Mouse (Mus musculus): ENCODE measurements around the gene Rhbdl1. TPM values are rescaled to one million over a fixed set of nuclear protein-coding genes. Genes with fewer than 3 reads are reported as not detected.

Rhbdl1 gene
- polyA plus RNA-seq (2012): 2.0 and 2.5 TPM in 2 replicates

DNA sequence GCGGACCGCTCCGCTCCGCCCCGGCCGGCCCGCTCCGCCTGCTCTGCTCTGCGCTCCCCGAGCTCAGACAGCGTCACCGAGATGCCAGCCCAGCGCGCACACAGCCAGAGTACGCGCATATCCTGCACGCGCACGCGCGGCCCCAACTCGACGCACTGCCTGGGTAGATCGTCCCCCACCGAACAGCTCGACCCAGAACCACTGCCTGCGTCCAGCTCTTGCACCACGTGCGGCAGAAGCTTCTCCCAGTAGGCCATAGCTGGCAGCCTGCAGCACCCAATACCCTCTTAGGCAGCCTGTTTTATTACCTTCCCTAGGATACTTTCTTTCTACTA, at the start of gene Rhbdl1:
Gene Rhbdl1 (minus strand): TSS at position 220 of the 335 bp plus-strand sequence.

DNA sequence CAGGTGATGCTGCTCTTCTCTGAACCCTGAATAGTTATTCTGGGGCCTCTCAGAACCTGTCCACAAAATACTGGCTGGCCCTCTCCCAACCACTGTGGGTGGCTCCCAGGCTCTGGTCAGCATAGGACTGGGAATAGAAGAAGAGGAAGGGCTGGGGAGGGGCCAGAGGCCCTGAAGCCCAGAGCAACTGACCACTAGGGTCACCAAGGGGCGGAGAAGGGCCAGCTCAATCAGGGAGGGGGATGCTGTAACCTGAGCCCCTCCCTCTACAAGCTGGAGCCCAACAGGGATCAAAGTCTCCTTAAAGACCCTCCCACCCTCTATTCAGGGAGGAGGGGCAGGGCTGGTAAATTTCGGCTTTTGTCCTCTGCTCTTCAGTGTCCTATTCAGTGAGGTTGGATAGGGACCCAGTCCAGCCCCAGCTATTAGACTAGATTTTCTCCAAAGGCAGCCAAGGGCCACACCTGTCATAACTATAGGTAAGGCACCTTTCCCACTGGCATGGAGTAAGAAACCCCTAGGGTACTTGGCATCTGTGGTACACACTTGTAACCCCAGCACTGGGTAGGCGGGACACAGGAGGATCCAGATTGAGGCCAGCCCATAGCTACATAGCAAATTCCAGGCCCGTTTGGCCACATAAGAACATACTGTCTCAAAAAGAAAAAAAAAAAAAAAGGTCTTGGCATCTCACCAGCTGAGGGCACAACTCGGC, 43.3 kb upstream of the Rhbdl1 start, which contains the start of gene Wfikkn1:
Gene Wfikkn1 (minus strand): TSS at position 663 of the 715 bp plus-strand sequence.

DNA sequence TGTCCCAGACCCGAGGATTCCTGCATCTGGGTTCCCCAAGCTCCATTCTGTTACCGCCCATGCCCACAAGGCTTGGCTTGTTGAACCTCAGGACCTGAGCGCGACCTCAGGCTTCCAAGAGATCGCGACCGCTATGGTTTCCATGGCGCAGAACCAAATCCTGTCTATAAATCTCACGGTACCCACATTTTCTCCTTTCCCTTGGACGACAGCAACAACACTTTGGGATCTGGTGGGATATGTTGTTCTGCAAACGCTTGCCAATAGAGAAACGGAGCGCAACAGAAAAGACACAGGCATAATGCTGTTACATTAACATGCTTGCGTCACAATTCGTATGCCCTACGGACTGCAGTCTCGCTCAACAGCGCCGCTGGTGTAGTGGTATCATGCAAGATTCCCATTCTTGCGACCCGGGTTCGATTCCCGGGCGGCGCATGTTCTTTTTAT, 37.7 kb upstream of the Rhbdl1 start, which contains the start of gene Mettl26:
Gene Mettl26 (plus strand): TSS at position 354 of the 450 bp plus-strand sequence.

DNA sequence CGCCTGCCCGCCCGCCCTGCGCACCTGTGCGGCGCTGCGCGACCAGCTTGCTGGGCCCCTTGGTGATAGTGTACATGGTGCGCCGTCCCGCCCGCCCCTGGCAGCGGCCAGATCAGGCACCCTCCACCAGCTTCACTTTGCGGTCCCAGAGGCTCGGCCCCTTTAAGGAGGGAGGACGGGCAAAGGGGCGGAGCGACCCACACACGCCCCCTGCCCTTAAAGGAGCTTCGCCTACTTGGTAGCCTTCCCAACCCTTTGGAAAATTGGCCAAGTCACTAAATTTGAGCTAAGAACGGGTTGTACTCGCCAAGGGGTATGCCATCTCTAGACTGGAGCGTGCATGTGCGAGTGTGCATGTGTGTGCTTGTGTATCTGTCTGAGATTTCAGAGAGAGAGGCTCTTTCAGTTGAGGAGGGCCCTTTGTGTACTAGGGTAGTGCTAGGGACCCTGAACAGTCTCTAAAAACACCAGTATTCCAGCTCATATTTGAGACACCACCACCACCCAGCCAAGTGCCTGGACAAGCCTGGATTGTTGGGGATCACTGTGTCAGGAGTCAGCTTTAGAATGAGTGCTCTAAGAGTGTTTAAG, 31.6 kb upstream of the Rhbdl1 start, which contains the start of gene Mcrip2:
Gene Mcrip2 (minus strand): TSS at position 164 of the 591 bp plus-strand sequence.

DNA sequence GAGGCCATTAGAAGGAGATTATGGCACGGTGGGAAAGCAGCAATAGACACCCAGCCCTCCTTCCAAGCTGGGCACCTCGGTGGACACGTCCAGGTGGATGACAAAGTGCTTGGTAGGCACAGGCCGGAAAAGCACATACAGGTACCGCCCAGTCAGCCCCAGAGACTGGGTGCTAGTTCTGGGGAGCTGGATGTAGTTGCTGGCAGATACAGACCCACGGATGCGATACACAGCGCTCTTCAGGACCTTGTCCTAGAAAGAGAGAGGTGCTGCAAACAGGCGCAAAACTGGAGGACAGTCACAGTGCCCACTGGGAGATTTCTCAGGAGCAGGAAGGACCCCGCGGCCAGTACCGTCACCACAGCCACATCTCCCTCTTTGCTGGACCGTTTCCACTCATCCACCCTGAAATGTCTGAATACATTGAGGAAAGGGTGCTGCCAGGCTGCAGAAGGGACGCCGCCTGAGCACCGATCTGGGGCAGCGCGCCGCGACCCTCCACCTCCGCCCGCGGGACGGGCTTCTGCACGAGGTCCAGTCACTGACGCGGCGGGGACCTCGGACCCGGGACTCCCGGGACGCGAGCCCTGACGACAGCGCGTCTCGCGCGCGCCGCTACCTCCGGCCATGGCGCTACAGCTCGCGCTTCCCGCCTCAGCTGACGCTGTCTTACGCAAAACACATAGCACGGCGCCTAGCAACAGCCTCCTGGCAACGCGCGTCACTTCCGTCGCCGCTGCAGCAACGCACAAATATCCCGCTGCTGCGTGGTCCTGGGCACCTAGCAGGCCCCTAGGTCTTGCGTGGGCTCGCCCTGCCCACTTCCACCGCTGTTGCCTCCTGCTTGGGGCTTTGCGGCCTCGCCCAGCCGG, 24.0 kb upstream of the Rhbdl1 start, which contains the start of gene Wdr90:
Gene Wdr90 (minus strand): TSS at position 670 of the 872 bp plus-strand sequence.

DNA sequence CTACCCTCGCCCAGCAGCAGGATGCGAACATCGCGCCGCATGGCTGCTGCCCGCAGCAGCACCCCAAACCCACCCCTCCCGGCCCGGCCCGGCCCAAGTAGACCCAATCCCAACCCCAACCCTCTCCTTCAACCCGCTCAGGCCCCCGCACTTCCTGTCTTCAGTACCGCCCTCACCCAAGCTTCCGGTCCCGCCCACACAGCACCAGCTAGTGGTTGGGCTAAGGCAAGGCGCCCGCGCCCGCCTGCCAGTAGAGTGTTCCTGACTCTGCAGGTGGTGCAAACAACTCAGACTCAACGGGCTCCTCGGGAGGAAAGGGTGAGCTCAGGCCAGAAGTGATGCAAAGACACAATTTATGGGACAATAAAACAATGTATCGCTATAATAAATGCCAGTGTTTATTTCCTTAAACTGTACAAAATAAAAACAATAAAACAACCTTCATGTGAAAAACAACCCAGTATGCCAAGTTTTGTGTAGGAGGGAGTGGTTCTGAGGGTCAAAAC, 7.4 kb upstream of the Rhbdl1 start, which contains the start of gene Rhot2:
Gene Rhot2 (minus strand): TSS at position 456 of the 506 bp plus-strand sequence.

DNA sequence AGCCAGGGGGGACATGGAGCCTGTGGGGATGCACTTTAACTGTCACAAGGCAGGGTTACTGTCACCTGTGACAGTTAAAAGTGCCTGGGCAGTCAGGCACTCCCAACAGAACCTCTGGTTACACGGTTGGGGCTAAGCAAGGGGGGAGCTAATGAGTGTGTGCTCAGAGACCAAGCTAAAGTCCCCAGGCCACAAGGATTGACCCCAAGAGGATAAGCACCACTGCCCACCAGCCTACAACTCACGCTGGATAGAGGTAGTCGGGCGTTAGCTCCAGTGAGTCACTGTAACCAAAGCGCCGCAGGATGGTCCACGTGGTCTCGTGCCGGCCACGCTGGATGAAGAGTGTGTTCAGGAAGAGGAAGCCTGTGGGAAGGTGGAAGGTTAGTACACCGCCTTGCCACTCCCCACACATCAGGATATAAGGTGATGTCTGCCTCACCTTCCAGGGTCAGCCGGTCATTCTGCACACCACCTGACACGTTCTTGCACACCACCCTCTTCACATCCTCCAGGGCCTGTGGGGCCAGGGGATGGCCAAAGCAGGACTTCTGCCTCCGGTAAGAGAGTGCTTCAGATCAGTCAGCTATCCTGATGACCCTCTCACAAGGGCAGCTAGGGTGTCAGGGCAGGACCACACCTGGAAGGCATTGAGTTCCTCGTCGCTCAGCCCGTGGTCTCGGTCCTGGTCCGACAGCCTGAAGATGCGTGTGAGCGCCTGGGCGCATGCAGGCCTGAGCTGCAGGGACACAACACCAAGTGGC, 4.2 kb upstream of the Rhbdl1 start, which contains the start of gene Gm20683:
Gene Gm20683 (minus strand): TSS at position 647 of the 764 bp plus-strand sequence.

DNA sequence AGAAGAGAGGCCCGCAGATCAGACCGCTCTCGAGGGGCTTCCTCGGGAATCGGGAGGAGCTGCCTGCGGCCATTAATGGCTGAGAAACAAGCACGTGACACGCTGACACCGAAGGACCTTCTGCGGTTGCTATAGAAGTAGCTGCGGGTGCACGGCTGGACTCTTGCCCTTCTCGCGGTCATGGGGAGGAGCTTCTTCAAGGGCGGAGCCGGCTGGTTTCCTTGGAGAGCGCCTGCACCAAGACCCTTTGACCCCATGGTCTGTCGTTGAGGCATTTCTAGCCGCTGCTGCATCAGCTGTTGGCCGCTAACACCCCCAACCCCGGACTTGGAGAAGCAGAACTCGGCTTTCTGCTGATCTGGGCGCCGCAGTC, 3.8 kb downstream of the Rhbdl1 start, which contains the start of gene Stub1:
Gene Stub1 (minus strand): TSS at position 114 of the 373 bp plus-strand sequence.

DNA sequence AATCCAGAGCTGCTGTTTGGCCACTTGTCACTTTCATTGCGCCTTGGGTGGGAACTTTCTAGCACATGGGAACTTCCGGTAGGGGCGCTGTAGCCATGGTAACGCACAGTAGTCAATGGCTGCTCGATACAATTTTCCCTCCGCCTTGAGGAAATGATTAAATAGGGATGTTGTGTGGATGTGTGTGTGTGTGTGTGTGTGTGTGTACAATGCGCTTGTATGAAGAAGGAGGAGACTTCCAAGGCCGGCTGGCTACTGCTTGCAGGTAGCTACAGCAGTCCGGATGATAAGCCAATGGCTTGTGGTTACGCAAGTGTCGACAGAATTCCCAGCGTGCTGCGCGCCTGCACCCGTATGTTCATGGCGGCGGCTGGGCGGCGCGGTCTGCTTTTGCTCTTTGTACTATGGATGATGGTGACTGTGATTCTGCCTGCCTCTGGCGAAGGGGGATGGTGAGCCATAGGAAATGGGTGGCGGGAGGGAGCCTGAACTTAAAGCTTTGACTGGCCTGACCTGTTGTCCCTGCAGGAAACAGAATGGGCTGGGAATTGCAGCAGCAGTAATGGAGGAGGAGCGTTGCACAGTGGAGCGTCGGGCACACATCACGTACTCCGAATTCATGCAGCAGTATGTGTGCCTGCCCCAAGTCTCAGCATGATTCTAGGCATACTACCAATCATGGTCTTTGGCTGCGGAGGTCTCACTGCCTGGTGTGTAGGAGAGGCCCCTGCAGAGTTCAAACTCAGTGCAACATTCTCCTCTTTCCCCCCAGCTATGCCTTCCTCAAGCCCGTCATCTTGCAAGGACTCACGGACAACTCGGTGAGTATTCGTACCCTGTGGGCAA, 8.2 kb downstream of the Rhbdl1 start, which contains the start of gene Jmjd8:
Gene Jmjd8 (plus strand): TSS at position 156 of the 846 bp plus-strand sequence.

DNA sequence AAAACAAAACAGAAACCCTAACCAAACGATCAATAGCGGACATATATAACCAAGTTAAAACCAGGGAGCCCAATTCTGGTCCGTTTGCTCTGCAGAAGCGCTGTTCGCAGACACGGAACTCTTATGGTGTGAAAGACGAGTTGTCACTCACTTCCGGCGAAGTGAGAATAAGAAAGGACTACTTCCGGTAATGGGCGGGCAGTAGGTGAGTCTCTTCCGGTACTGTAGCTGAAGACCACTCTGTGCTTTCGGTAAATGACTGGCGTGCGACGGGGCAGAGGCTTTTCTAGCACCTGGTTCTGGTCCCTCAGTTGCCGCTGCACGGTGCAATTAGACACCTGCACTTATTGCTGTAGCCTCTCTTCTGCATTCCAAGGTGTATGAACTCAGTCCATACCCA, 13.6 kb downstream of the Rhbdl1 start, which contains the start of gene Wdr24:
Gene Wdr24 (plus strand): TSS at position 176 of the 400 bp plus-strand sequence.

DNA sequence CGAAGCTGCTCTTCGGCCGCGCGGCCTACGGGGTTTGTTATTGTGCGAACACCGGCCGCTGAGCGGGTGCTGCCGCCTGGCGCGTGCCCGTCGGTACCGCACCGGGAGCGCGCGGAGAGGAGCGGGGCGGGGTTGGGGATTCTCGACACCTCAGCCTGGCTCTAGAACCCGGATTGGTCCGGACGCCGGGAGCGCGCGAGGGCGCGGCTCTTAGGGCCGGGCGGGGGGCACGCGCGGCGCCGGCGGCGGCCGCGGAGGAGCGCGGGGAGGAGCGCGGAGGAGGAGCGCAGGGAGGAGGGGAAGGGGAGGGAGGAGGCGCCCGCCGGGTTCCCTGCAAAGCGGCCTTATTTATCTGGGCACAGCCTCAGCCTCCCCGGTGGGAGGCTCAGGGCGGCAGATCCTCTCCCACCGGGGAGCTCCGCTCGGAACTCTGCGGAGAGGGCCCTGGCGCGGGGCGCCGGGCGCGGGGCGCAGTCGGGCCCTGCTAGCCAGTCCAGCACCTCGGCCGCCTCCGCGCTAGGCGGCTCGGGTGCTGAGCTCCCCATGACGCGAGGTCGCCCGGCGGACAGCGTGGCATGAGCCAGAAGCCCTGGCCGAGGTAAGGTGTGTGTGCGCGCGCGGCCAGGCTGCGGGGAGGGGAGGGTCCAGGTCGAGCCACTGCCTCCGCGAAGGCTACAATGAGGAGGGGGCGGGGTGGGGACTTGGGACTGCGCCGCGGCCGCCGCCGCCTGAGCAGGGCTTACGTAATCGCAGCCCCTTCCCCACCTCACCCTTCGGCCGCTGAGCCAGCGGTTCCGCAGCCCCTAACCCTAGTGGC, 28.1 kb downstream of the Rhbdl1 start, which contains the start of gene Fbxl16:
Gene Fbxl16 (plus strand): TSS at position 297 of the 817 bp plus-strand sequence.

DNA sequence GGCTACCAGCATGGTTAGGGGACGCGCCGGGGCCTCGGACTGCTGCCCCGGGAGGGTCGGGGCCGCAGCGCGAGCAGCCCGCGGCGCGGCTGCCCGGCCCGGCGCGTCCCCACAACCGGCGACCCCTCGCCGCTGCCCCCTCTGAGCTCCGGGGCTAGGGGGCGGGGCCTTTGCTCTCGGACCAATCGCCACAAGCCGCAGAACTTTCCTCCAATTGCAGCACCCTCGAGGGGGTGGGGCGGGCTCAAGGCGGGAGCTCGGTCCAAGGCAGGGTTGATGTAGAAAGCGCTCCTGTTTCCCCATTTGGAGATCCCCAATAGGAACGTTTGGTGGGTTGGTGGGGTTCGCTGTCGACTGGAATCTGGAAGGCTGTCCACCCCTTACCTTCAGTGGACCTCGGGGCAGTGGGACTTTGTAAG, 40.1 kb downstream of the Rhbdl1 start, which contains the start of gene Metrn:
Gene Metrn (minus strand): TSS at position 186 of the 419 bp plus-strand sequence.

DNA sequence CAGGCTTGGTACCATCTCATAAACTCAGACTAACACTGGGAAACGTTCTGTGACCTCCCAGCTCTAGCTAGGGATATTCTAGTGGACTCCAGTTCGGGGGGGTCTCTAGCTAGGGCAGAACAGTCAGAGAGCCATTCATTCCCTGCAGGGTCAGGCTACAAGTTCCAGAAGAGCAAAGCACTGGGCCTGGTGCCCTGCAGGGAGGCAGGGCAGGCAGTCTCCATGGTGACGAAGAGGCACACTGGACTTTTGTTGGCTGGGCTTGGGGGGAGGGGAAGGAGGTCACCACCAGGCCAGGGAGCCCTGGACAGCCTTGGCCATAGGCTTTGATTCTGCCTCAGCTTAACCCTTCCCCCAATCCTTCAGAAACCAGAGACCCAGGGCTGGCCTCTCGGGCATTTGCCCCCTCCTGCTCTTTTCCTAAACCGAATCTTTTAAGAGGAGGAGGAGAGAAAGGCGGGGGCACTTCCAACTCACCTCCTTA, 41.4 kb downstream of the Rhbdl1 start, which contains the start of gene AC134908.4:
Gene AC134908.4 (minus strand): TSS at position 51 of the 484 bp plus-strand sequence.

DNA sequence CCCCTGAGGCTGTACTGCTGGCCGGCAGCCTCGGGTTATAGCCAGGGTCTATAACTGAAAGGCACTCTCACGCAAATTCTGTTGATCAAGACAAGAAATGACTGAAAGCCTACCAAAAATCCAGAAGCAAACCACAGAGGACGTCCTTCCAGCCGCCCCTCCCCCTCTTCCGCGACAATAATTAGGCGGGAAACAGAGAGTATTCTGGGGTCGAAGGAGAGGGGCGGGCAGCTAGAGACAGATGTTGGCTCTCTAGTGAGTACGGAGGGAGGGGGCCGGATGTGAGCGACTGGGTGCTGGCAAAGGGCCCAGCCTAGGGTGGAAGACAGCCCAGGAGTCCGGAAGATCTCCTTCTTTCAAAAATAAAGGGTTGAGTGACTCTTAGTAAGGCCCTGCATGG, 44.5 kb downstream of the Rhbdl1 start, which contains the start of gene Fam173a:
Gene Fam173a (minus strand): TSS at position 287 of the 400 bp plus-strand sequence.

DNA sequence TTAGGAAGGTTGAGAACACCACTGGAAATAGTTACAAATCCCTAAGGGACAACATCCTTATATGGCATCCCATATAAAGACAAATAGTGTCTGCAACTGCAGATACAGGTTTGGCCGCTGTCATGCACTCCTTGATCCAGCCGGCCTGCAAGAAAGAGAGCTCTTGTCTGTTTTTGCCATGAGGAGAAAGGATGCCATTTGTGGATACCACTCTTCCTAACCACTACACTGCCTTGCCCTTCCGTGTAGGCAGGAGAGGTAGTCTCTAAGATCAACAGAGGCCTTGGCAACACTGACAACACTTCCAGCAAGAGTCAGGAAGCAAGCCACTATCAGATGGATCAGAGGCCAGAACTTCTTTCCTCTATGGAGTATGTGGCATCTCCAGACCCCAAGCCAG, 50.8 kb downstream of the Rhbdl1 start, which contains the start of gene Ccdc78:
Gene Ccdc78 (plus strand): TSS at position 301 of the 400 bp plus-strand sequence.

DNA sequence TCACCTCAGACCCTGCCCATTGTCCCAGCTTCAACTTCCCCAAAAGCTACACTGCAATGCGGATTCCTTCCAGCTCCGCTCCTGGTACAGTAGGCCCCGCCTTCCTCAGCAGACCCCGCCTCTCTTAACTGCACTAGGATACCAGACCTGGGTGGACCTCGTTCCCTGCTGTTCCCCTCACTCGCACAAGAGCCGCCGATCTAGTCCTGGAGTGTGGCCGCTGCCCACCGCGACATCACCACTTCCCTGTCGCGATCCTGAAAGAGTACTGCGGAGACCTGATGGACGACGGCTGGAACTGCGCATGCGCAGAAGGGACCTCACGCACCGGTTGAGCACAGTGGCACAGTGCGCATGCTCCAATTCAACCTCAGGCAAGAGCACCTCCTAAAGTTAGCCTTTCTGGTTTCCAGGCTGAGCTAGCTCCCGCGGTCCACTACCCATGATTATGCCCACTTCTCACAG, 51.8 kb downstream of the Rhbdl1 start, which contains the start of gene Haghl:
Gene Haghl (minus strand): TSS at position 393 of the 465 bp plus-strand sequence.

Data from megakaryocyte-erythroid progenitor cell, adult 5 weeks (primary cell).